Mouse (Mus musculus): ENCODE results near the gene Aox1.
"Not testable (repeated sequence)": the region's sequence is repeated elsewhere in the genome, so short reads cannot be mapped to it uniquely, and the experiment has no call there.

Aox1 gene

GRCm38 (mm10) chr1:58029636-58030117 lies at the start of gene Aox1:
TSS of gene Aox1 (plus strand) at chr1:58029931.
- DNase-seq (ENCODE audit: low spot score): peak; percentile 43

DNA sequence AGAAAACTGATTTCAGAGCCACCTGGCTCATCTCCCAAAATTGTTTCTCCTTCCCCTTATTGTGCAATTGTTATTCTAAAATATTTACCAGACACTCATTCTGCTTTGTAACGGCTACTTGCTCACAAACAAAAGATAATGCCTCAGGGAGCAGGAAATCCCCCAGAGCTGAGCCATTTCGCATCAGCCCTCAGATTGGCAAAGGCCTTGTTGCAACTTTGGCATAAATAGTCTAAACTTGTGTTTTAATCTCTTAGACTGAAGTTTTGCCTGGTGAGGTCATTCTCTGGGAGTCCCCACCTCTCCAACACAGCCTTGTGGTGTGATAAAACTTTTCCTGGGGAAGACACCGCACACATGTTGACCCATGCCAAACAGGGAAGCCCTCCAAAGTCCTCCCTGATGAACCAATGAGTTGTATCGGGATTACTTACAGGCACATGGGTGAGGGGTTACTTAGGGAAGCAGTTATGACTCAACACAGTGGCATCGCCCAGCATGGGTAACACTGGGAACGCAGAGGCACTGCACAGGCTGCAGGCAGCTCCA lies 40.6 kb upstream of the Aox1 start:
- DNase-seq (ENCODE audit: low spot score): no peak

GRCm38 (mm10) chr1:57991277-57991676 lies 38.5 kb upstream of the Aox1 start:
- DNase-seq (ENCODE audit: low spot score): no peak

DNA sequence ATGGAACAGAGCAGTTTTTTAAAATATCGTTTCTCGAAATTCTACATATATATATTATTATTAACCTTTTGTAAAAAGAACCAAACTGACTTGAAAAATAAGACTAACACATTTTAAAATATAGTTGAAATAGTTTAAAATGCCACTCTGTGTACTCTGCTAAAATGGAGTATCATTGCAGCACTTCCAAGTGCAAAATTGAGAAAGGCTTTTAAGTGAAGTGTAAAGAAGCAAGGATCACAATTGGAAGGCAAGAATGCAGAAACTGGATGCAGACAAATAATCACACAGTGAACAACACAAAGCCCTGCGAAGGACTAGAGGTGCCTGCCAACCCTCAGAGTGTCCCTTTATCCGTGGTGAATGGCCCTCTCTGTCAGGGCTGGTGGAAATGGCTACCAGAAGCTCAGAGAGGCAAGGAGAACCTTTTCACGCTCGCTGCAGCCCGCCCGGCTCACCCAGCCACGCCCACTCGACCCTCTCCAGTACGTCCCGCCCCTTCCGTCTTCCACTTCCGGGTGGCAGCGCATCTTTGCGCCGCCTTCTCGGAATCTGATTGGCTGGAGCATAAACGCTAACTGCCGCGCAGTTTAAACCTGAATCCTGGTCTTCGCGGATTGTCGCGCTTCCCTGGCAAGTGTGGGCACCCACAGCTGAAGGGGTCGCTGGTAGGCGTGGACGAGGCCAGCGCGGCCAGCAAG lies 34.1 kb upstream of the Aox1 start, which contains the start of gene Sgo2a:
TSS of gene Sgo2a (plus strand) at position 540 of the 701 bp plus-strand sequence.
- DNase-seq (ENCODE audit: low spot score): peak; percentile 91

GRCm38 (mm10) chr1:57996133-57996615 lies 33.6 kb upstream of the Aox1 start:
- DNase-seq (ENCODE audit: low spot score): peak; percentile 4

DNA sequence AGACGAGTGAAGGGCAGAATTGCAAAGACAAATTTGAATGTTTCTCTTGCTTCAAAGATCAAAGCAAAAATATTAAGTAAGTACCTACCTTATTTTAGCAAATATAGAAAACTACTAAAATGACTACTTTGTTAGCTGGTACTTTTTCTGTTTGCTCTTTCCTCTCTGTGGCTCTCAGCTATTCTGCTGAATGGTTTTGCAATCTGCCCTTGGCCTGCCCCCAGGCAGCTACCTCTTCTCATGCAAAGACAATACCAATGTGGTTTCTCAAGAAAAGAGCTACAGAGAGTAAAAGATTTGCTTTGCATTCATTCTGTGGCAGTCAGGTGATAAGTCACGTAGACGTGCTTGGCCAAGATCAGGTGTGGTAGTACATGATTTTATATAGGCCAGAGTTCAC lies 31.6 kb upstream of the Aox1 start:
- no peak for DNase-seq (ENCODE audit: low spot score)

- DNase-seq (ENCODE audit: low spot score): not testable (repeated sequence)
Observed at GRCm38 (mm10) chr1:58006388-58006787, 23.3 kb upstream of the Aox1 start.

- DNase-seq (ENCODE audit: low spot score): no peak
Observed at GRCm38 (mm10) chr1:58018856-58019255, 10.9 kb upstream of the Aox1 start, which contains the start of gene Kctd18. TSS of gene Kctd18 (minus strand) at chr1:58018956.

- no peak for DNase-seq (ENCODE audit: low spot score)
Observed at GRCm38 (mm10) chr1:58027707-58028106, 2.0 kb upstream of the Aox1 start.

DNA sequence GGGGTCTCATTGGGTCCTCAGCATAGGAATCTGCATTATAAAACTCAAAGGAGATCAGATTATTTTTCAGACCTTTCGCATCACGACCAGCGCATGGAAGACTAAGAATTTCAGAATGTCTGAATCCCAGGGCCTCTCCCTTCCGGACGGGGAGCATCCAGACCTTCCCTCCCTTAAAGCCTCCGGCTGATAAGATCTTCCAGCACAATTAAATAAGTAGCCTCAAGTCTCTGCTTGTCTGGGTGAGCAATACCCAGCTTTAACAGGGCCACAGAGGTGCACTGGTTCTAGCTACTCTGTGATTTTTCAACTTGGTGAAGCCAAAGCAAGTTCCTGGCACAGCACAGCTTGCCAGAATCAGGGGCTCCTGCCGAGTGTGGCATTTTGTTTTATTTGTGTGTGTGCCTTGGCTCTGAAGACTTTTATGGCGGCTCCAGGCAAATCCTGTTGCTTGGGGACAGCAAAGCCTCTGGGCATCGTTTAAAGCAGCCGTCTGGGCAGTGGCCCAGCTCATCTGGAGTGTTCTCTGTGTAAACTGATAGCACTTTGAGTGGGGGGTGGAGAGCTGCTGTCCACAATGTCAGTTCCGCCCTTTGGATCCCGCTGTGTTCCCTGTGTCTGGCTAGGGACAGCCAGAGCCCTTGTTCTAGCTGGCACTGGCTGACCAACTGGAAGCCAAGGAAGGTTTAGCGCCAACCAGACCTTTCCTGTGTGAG lies 583 bp downstream of the Aox1 start:
- peak; percentile 44 for DNase-seq (ENCODE audit: low spot score)

GRCm38 (mm10) chr1:58031160-58031769 lies 1.5 kb downstream of the Aox1 start:
- peak; percentile 50 for DNase-seq (ENCODE audit: low spot score)

DNA sequence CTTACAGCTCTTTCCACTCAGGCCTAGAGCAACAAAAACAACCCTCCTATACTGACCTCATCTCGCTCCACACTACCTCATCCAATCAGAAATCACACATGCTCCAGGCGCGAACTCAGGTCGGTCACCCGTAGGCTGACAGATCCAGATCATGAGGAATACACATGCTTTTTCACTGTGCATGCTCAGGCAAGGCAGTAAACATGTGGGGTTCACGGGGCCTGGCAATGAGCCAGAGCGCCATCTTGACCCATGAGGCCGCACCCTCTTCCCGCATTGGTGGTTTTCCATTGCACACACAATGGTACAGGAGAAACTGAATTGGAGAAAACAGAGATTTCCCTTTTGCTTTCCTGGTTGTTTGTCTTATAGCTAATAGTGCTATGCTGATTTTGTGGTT lies 7.6 kb downstream of the Aox1 start:
- not testable (repeated sequence) for DNase-seq (ENCODE audit: low spot score)

DNA sequence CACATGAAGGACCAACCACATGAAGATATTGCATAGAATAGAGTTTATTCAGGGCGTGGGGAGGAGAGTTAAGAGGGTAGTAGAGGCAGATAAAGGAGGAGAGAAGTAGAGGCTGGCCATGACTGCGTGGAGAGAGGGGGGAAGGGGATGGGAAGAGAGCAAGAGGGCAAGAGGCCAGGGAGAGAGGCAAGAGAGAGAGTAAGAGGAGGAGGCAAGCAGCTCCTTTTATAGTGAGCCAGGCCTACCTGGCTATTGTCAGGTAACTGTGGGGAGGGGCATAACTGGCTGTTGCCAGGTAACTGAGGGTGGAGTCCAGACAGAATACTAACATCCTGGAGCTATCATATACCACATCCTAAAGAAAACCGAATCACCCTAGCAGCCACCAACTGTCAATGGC lies 15.3 kb downstream of the Aox1 start:
- DNase-seq (ENCODE audit: low spot score): no peak

GRCm38 (mm10) chr1:58045546-58045945 lies 15.8 kb downstream of the Aox1 start:
- peak; percentile 26 for DNase-seq (ENCODE audit: low spot score)

DNA sequence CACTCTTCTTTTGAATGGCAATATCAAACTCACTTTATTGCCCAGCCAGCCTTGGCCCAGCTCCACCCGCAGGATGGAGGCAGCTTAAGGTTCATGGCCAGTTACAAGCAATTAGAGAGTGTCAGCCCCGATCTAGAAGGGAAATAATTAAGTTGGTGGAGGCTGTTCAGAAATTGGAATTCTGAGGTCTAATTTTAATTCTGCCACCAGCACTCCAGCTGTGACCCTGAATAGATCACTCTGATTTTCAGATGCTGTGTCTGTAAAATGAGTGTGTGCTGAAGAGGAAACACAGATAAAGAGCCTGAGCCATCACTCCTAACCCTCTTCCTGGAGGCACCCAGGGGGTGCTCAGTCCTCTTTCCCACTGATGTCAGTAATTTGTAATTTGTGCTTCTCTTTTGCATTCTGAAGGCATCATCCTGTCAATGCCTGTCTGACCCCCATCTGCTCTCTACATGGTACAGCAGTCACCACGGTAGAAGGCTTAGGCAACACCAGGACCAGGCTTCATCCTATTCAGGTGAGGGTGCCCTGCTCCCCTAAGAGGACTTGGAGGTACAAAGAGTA lies 17.1 kb downstream of the Aox1 start:
- DNase-seq (ENCODE audit: low spot score): no peak

GRCm38 (mm10) chr1:58049126-58049525 lies 19.4 kb downstream of the Aox1 start:
- DNase-seq (ENCODE audit: low spot score): no peak

DNA sequence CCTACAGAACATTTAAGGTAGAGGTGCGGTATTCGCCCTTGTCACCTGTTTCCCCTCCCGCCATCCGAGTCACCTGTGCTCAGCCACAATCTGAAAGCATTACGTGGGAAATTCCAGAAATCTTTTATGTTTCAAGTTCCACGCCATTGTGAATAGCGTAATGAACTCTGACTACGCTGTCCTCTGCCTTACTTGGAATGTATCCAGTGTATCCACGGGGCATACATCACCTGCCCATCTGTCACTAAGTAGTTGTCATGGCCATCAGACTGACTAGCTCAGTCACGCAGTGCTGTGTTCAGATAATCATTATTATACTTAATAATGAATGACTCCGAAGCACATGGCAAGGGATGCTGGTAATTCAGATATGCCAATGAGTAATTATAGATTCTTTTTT lies 25.9 kb downstream of the Aox1 start:
- DNase-seq (ENCODE audit: low spot score): no peak

GRCm38 (mm10) chr1:58056074-58056807 lies 26.5 kb downstream of the Aox1 start:
- no peak for DNase-seq (ENCODE audit: low spot score)

DNA sequence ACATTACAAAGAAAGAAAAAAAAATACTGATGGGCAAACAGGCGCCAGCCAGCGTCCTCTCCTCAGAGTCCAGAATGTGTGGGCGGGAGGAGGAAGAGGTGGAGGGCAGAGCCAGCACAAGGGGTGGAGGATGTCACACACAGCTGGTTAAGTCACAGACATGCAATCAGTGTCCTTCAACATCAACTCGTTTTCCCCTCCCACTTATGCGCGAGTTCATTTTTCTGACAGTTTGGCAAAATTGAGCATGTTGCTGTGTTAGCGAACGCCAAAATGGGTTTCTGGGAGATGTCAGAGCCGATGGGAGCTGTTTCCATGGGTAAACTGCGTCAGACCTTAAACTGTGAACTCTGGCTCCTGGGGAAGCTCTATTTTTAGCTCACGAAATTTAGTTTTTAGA lies 27.2 kb downstream of the Aox1 start:
- DNase-seq (ENCODE audit: low spot score): no peak

DNA sequence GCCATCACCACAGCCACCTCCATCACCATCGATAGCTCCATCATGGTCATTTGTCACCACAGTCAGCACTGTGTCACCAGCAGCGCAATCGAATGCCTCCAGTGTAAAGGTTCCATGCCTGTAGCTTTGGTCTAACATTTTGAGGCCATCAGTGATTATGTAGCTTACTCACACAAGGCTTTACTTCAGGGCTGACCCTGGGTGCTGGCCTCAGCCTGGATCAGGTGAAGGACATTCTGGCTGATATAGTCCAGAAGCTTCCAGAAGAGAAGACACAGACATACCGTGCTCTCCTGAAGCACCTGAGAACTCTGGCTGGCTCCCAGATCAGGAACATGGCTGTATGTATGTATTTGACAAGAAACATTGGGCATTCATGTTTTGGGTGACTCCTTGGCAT lies 29.1 kb downstream of the Aox1 start:
- no peak for DNase-seq (ENCODE audit: low spot score)

GRCm38 (mm10) chr1:58062131-58062530 lies 32.4 kb downstream of the Aox1 start:
- no peak for DNase-seq (ENCODE audit: low spot score)
